Mouse (Mus musculus): Measurements from ENCODE around the gene Izumo1r. TPM values are rescaled to one million over a fixed set of nuclear protein-coding genes. Genes with fewer than 3 reads are reported as not detected.

Gene Izumo1r
- total and polyA plus RNA-seq, 3 experiments = not detected

- TF ChIP-seq CTCF (IDR thresholded peaks at IDR 0.05 in 2 of 3, conservative IDR thresholded peaks at IDR 0.05 in 1 of 3; ENCODE audit: control insufficient read depth in 1 of 3, insufficient read depth in 1 of 3, low read depth in 2 of 3, low read length in 3 of 3, poor library complexity in 1 of 3, severe bottlenecking in 1 of 3) = no peak
- no peak for TF ChIP-seq MAZ (IDR thresholded peaks at IDR 0.05; ENCODE audit: low read depth, low read length)
- no peak for TF ChIP-seq GABPA (IDR thresholded peaks at IDR 0.05; ENCODE audit: low read depth, low read length)
- no peak for TF ChIP-seq ZMIZ1 (IDR thresholded peaks at IDR 0.05; ENCODE audit: low read depth, low read length)
- no peak for TF ChIP-seq SIN3A (IDR thresholded peaks at IDR 0.05; ENCODE audit: low read length)
- no peak for TF ChIP-seq POLR2AphosphoS5 (IDR thresholded peaks at IDR 0.05; ENCODE audit: borderline replicate concordance, low read depth, low read length)
- no peak for TF ChIP-seq MEF2A (IDR thresholded peaks at IDR 0.05; ENCODE audit: extremely low read depth, insufficient replicate concordance, low read depth, low read length, poor library complexity, severe bottlenecking)
- no peak for TF ChIP-seq E2F4 (IDR thresholded peaks at IDR 0.05; ENCODE audit: borderline replicate concordance, low read depth, low read length)
- TF ChIP-seq POLR2A (IDR thresholded peaks at IDR 0.05; ENCODE audit: control insufficient read depth in 1 of 2, insufficient read depth in 1 of 2, low read depth in 1 of 2, low read length in 2 of 2, poor library complexity in 1 of 2) = no peak
- TF ChIP-seq POLR2AphosphoS2 (IDR thresholded peaks at IDR 0.05; ENCODE audit: low read length) = no peak
- Histone ChIP-seq H3K79me2 (ENCODE audit: control insufficient read depth, insufficient read depth, low read length, poor library complexity) (no peaks in the 10 kb centered on the region), H3K4me1 (ENCODE audit: control insufficient read depth in 1 of 2, insufficient read depth in 2 of 2, low read length in 2 of 2) (no peaks in the 10 kb centered on the region), H3K9me3 (replicated peaks; ENCODE audit: insufficient read depth, low read length) (no peaks in the 10 kb centered on the region), H3K9ac (ENCODE audit: control insufficient read depth, low read depth, low read length, poor library complexity, severe bottlenecking) (no peak overlapping the region), H3K27me3 (ENCODE audit: control insufficient read depth in 1 of 2, insufficient read depth in 2 of 2, low read length in 2 of 2) (peaks cover 13 to 15% of the 10 kb centered on the region in 2 experiments), H3K27ac (ENCODE audit: control insufficient read depth, low read depth, low read length) (no peak overlapping the region), H3K4me3 (ENCODE audit: control insufficient read depth in 1 of 2, insufficient read depth in 1 of 2, low read depth in 2 of 2, low read length in 2 of 2) (no peak overlapping the region), H3K36me3 (ENCODE audit: control insufficient read depth in 1 of 2, insufficient read depth in 2 of 2, low read length in 2 of 2) (no peaks in the 10 kb centered on the region)
- no peak for DNase-seq (ENCODE audit: low read depth, low spot score)
These were observed 35.4 kb downstream of the Izumo1r start for GRCm38 (mm10) chr9:14868326-14868725.

DNA sequence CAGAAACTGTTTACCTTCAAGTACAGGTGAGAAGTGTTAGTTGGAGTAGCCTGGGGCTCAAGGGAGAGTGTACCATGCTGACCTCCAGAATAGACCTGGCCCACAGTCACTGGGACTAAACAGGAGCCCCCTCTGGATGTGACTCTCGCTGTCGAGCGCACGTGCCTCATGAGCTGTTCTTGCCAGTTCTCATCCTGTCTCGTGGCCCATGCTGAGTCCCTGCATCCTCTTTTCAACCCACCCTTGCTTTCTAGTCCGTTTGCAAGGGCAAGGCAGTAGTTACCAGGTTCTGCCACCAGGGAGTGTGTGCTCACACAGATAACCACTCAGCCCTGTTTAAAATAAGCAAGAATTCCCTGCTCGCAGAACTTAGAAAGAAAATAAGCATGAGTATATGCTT lies 36.8 kb downstream of the Izumo1r start:
- Histone ChIP-seq H3K4me1 (ENCODE audit: control insufficient read depth in 1 of 2, insufficient read depth in 2 of 2, low read length in 2 of 2) (no peaks in the 10 kb centered on the region), H3K4me3 (ENCODE audit: control insufficient read depth in 1 of 2, insufficient read depth in 1 of 2, low read depth in 2 of 2, low read length in 2 of 2) (no peak overlapping the region), H3K79me2 (ENCODE audit: control insufficient read depth, insufficient read depth, low read length, poor library complexity) (no peaks in the 10 kb centered on the region), H3K9me3 (replicated peaks; ENCODE audit: insufficient read depth, low read length) (no peaks in the 10 kb centered on the region), H3K9ac (ENCODE audit: control insufficient read depth, low read depth, low read length, poor library complexity, severe bottlenecking) (no peak overlapping the region), H3K27ac (ENCODE audit: control insufficient read depth, low read depth, low read length) (no peak overlapping the region), H3K27me3 (ENCODE audit: control insufficient read depth in 1 of 2, insufficient read depth in 2 of 2, low read length in 2 of 2) (peaks cover 13 to 17% of the 10 kb centered on the region in 2 experiments), H3K36me3 (ENCODE audit: control insufficient read depth in 1 of 2, insufficient read depth in 2 of 2, low read length in 2 of 2) (no peaks in the 10 kb centered on the region)
- peak; percentile 82 for DNase-seq (ENCODE audit: low read depth, low spot score)
- TF ChIP-seq RCOR1 (IDR thresholded peaks at IDR 0.05; ENCODE audit: low read depth, low read length) (no peak), GATA1 (IDR thresholded peaks at IDR 0.05; ENCODE audit: low read depth, low read length) (peak; percentile 24; the same call in 1 of the 2 replicates), MXI1 (IDR thresholded peaks at IDR 0.05; ENCODE audit: low read depth, low read length) (no peak), ZC3H11A (IDR thresholded peaks at IDR 0.05; ENCODE audit: low read depth, low read length) (peak; percentile 79), CTCF (IDR thresholded peaks at IDR 0.05 in 2 of 3, conservative IDR thresholded peaks at IDR 0.05 in 1 of 3; ENCODE audit: control insufficient read depth in 1 of 3, insufficient read depth in 1 of 3, low read depth in 2 of 3, low read length in 3 of 3, poor library complexity in 1 of 3, severe bottlenecking in 1 of 3) (peak; percentile 67 to 91 (median 75)), RAD21 (IDR thresholded peaks at IDR 0.05; ENCODE audit: low read depth, low read length) (peak; percentile 90), SMC3 (IDR thresholded peaks at IDR 0.05; ENCODE audit: low read depth, low read length) (peak; percentile 98), MAX (IDR thresholded peaks at IDR 0.05; ENCODE audit: low read length) (0 out of 2 replicates have a peak, but pooled peaks have one; percentile 30)

Data from MEL (cell line).